In genomic region chr3:63800685-63801084, GRCm38 (mm10) we compare ENCODE assay signal across 20 mouse cellular contexts.
DNase-seq lines count a peak whose midpoint lies in the region; ATAC-seq and TF ChIP-seq lines count a peak whose summit lies in the region.
"Had no signal": no experiment of that assay in that cellular context is flagged by ENCODE, and none has a peak within 500 bp of the region (broad histone marks: within the 10 kb centered on the region; RNA-seq: fewer than 3 reads in every experiment).

No protein-coding gene starts in this region.

- no peak for TF ChIP-seq CTCF in liver, postnatal 0 days (IDR thresholded peaks at IDR 0.05; ENCODE audit: low read depth)

- DNase-seq in liver, postnatal 0 days, result no peak
- peak; percentile 0 for DNase-seq in liver, embryonic 13.5 days
- no peak for DNase-seq in layer of hippocampus, postnatal 14 days (ENCODE audit: low spot score in 2 of 2)
- DNase-seq in natural killer cell, adult 2 months (ENCODE audit: low spot score in 2 of 2), result no peak
- DNase-seq: adrenal gland, adult 8-10 months; adrenal gland, postnatal 14 days; adrenal gland, postnatal 36 days; cerebellum, adult 11-12 months; cerebellum, adult 2 months; cerebellum, adult 9-10 months; cerebellum, postnatal 10 days; cerebellum, postnatal 25 days; forebrain, postnatal 0 days had no signal

- 52% methylated on average over 5 of the region's 5 CpGs for WGBS in liver, embryonic 12.5 days (ENCODE audit: insufficient replicate concordance)
- WGBS in liver, postnatal 0 days (ENCODE audit: insufficient replicate concordance), result 61% methylated on average over 5 of the region's 5 CpGs
- WGBS in liver, embryonic 13.5 days (ENCODE audit: insufficient replicate concordance), result 35% methylated on average over 5 of the region's 5 CpGs

- no peaks in the 10 kb centered on the region for H3K36me3 ChIP-seq in liver, embryonic 12.5 days
- H3K36me3 ChIP-seq in liver, postnatal 0 days (replicated peaks; ENCODE audit: insufficient read depth, low read length), result no peaks in the 10 kb centered on the region
- H3K36me3 ChIP-seq in liver, embryonic 13.5 days, result no peaks in the 10 kb centered on the region
- H3K36me3 ChIP-seq: embryonic facial prominence, embryonic 10.5 days; embryonic facial prominence, embryonic 12.5 days; forebrain, embryonic 15.5 days had no signal

- no peak for TF ChIP-seq EP300 in liver, postnatal 0 days (IDR thresholded peaks at IDR 0.05; ENCODE audit: low read depth)

- H3K4me2 ChIP-seq in liver, embryonic 12.5 days, result no peak overlapping the region
- no peak overlapping the region for H3K4me2 ChIP-seq in liver, postnatal 0 days (ENCODE audit: low read depth, low read length)
- no peak overlapping the region for H3K4me2 ChIP-seq in liver, embryonic 13.5 days
- H3K4me2 ChIP-seq: embryonic facial prominence, embryonic 12.5 days; forebrain, embryonic 13.5 days; forebrain, embryonic 15.5 days had no signal

- H3K27me3 ChIP-seq in liver, embryonic 12.5 days (replicated peaks), result no peaks in the 10 kb centered on the region
- H3K27me3 ChIP-seq in liver, postnatal 0 days (ENCODE audit: insufficient read depth, low read length), result no peaks in the 10 kb centered on the region
- no peaks in the 10 kb centered on the region for H3K27me3 ChIP-seq in liver, embryonic 13.5 days
- H3K27me3 ChIP-seq: embryonic facial prominence, embryonic 12.5 days; forebrain, embryonic 13.5 days; forebrain, embryonic 15.5 days; Patski had no signal

- H3K4me1 ChIP-seq in liver, embryonic 12.5 days, result no peaks in the 10 kb centered on the region
- no peaks in the 10 kb centered on the region for H3K4me1 ChIP-seq in liver, postnatal 0 days (ENCODE audit: insufficient read depth)
- H3K4me1 ChIP-seq in liver, embryonic 13.5 days (replicated peaks), result no peaks in the 10 kb centered on the region
- H3K4me1 ChIP-seq: embryonic facial prominence, embryonic 10.5 days; forebrain, embryonic 13.5 days; forebrain, embryonic 15.5 days had no signal

- H3K9me3 ChIP-seq in liver, embryonic 12.5 days (replicated peaks), result no peaks in the 10 kb centered on the region
- no peaks in the 10 kb centered on the region for H3K9me3 ChIP-seq in liver, postnatal 0 days (ENCODE audit: low read length)
- H3K9me3 ChIP-seq in liver, embryonic 13.5 days (replicated peaks), result no peaks in the 10 kb centered on the region
- H3K9me3 ChIP-seq: embryonic facial prominence, embryonic 10.5 days; embryonic facial prominence, embryonic 12.5 days; forebrain, embryonic 13.5 days; forebrain, embryonic 15.5 days had no signal

- H3K4me3 ChIP-seq in liver, embryonic 12.5 days, result no peak overlapping the region
- no peak overlapping the region for H3K4me3 ChIP-seq in liver, postnatal 0 days (ENCODE audit: low read depth, low read length)
- H3K4me3 ChIP-seq in liver, embryonic 13.5 days (replicated peaks), result no peak overlapping the region
- H3K4me3 ChIP-seq: embryonic facial prominence, embryonic 10.5 days; embryonic facial prominence, embryonic 12.5 days; forebrain, embryonic 13.5 days; forebrain, embryonic 15.5 days had no signal

- no peak overlapping the region for H3K9ac ChIP-seq in liver, embryonic 12.5 days
- no peak overlapping the region for H3K9ac ChIP-seq in liver, postnatal 0 days (replicated peaks)
- H3K9ac ChIP-seq in liver, embryonic 13.5 days, result no peak overlapping the region
- H3K9ac ChIP-seq: embryonic facial prominence, embryonic 12.5 days; forebrain, embryonic 13.5 days; forebrain, embryonic 15.5 days; forebrain, postnatal 0 days had no signal

- ATAC-seq in liver, embryonic 12.5 days, result peak; percentile 72
- ATAC-seq in liver, postnatal 0 days, result no peak
- peak; percentile 75 for ATAC-seq in liver, embryonic 13.5 days (ENCODE audit: low read depth)
- ATAC-seq: activated CD4-positive, CD25-positive, alpha-beta regulatory T cell, adult 4 months; forebrain, embryonic 13.5 days; forebrain, embryonic 15.5 days; forebrain, postnatal 0 days; Patski had no signal

- no peak overlapping the region for H3K27ac ChIP-seq in liver, embryonic 12.5 days
- H3K27ac ChIP-seq in liver, postnatal 0 days (ENCODE audit: low read depth), result no peak overlapping the region
- H3K27ac ChIP-seq in liver, embryonic 13.5 days, result no peak overlapping the region
- H3K27ac ChIP-seq: embryonic facial prominence, embryonic 10.5 days; embryonic facial prominence, embryonic 12.5 days; forebrain, embryonic 13.5 days; forebrain, embryonic 15.5 days had no signal
